In the genomic region with DNA sequence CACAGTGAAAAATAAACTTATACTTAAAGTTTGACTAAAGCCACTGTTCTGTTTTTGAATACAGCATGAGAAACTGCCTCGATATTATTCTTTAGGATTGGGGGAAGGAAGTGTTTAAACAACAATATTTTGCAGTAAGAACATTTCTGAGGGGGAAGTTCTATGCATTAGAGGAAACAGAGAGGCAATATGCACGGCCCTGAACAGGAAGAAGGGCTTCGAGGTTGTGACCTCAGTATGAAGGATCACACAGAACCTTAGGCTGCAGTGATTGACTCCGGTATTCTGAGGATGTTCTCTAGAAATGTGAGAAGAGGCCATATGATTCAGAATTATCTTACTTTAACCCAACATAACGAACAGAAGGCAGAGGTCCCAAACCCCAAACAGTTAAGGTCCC, we compare ENCODE assay signal across 21 mouse cellular contexts. TPM values are rescaled to one million over a fixed set of nuclear protein-coding genes. Genes with fewer than 3 reads are reported as not detected.
DNase-seq lines count a peak whose midpoint lies in the region; ATAC-seq and TF ChIP-seq lines count a peak whose summit lies in the region.
"Had no signal": no experiment of that assay in that cellular context is flagged by ENCODE, and none has a peak within 500 bp of the region (broad histone marks: within the 10 kb centered on the region; RNA-seq: fewer than 3 reads in every experiment).

No protein-coding gene starts in this region.

- H3K9me3 ChIP-seq in heart, embryonic 13.5 days = peaks cover 4% of the 10 kb centered on the region
- H3K9me3 ChIP-seq in liver, embryonic 14.5 days (ENCODE audit: control insufficient read depth, low read length) = no peaks in the 10 kb centered on the region; the same call in 1 of the 2 replicates
- 0 out of 2 replicates have a peak, but pooled peaks cover 4% of the 10 kb centered on the region for H3K9me3 ChIP-seq in intestine, embryonic 16.5 days (ENCODE audit: control insufficient read depth, low read length)
- H3K9me3 ChIP-seq in stomach, embryonic 16.5 days (replicated peaks; ENCODE audit: control insufficient read depth, low read length) = no peaks in the 10 kb centered on the region

- no peak overlapping the region for H3K4me3 ChIP-seq in heart, embryonic 13.5 days
- no peak overlapping the region for H3K4me3 ChIP-seq in liver, embryonic 14.5 days (ENCODE audit: insufficient read depth in 1 of 2, low read depth in 2 of 2, low read length in 2 of 2)
- no peak overlapping the region for H3K4me3 ChIP-seq in intestine, embryonic 16.5 days (ENCODE audit: low read length)
- H3K4me3 ChIP-seq in stomach, embryonic 16.5 days (replicated peaks; ENCODE audit: low read length) = no peak overlapping the region
- H3K4me3 ChIP-seq: layer of hippocampus, adult 2 months; myocyte had no signal

- DNase-seq in heart, postnatal 14 days = no peak
- DNase-seq in liver, embryonic 14.5 days (ENCODE audit: low read depth in 3 of 3, low spot score in 3 of 3) = no peak
- no peak for DNase-seq in liver
- no peak for DNase-seq in lung, postnatal 25 days (ENCODE audit: low spot score)
- no peak for DNase-seq in cerebellum, postnatal 36 days
- DNase-seq: adrenal gland, postnatal 25 days; cerebellum, adult 11 months; lung, adult 2 months; right cerebral cortex, postnatal 4 days had no signal

- no peak overlapping the region for H3K4me2 ChIP-seq in heart, embryonic 13.5 days
- no peak overlapping the region for H3K4me2 ChIP-seq in liver, embryonic 14.5 days (ENCODE audit: low read depth)
- H3K4me2 ChIP-seq in intestine, embryonic 16.5 days (ENCODE audit: low read depth, low read length) = no peak overlapping the region
- no peak overlapping the region for H3K4me2 ChIP-seq in stomach, embryonic 16.5 days (ENCODE audit: low read depth, low read length)
- H3K4me2 ChIP-seq: heart, embryonic 11.5 days; midbrain, embryonic 11.5 days had no signal

- no peak for TF ChIP-seq EP300 in liver, embryonic 14.5 days (IDR thresholded peaks at IDR 0.05; ENCODE audit: low read depth)

- peak overlapping the region; percentile 30 for H3K27ac ChIP-seq in heart, embryonic 13.5 days (replicated peaks)
- H3K27ac ChIP-seq in liver, embryonic 14.5 days = no peak overlapping the region
- H3K27ac ChIP-seq in intestine, embryonic 16.5 days (ENCODE audit: low read length) = peak overlapping the region; percentile 70
- H3K27ac ChIP-seq in stomach, embryonic 16.5 days (ENCODE audit: low read length) = peak overlapping the region; percentile 75
- H3K27ac ChIP-seq: hindbrain, postnatal 0 days; layer of hippocampus, adult 2 months had no signal

- no peaks in the 10 kb centered on the region for H3K27me3 ChIP-seq in heart, embryonic 13.5 days (replicated peaks)
- no peaks in the 10 kb centered on the region for H3K27me3 ChIP-seq in liver, embryonic 14.5 days (ENCODE audit: control insufficient read depth, insufficient read depth, low read length)
- no peaks in the 10 kb centered on the region for H3K27me3 ChIP-seq in intestine, embryonic 16.5 days (replicated peaks; ENCODE audit: control insufficient read depth, insufficient read depth, low read length)
- no peaks in the 10 kb centered on the region for H3K27me3 ChIP-seq in stomach, embryonic 16.5 days (ENCODE audit: control insufficient read depth, insufficient read depth, low read length)

- no peak for TF ChIP-seq CTCF in liver, embryonic 14.5 days (IDR thresholded peaks at IDR 0.05; ENCODE audit: low read depth)

- ATAC-seq in heart, embryonic 13.5 days (ENCODE audit: extremely low read depth, insufficient number of reproducible peaks, low FRiP score, low TSS enrichment) = no peak
- 0 out of 2 replicates have a peak, but pooled peaks have one; percentile 35 for ATAC-seq in liver, embryonic 14.5 days (ENCODE audit: insufficient read depth)
- ATAC-seq in intestine, embryonic 16.5 days = no peak
- no peak for ATAC-seq in stomach, embryonic 16.5 days (ENCODE audit: insufficient read depth, low FRiP score)
- ATAC-seq: hindbrain, postnatal 0 days had no signal

- H3K4me1 ChIP-seq in heart, embryonic 13.5 days = peaks cover 49% of the 10 kb centered on the region
- peaks cover 0 to 8% of the 10 kb centered on the region in 2 experiments; a peak in 2 of 4 replicates for H3K4me1 ChIP-seq in liver, embryonic 14.5 days (replicated peaks; ENCODE audit: control insufficient read depth in 2 of 2, insufficient read depth in 2 of 2, low read length in 1 of 2)
- H3K4me1 ChIP-seq in intestine, embryonic 16.5 days (ENCODE audit: control insufficient read depth, insufficient read depth, low read length) = peaks cover 16% of the 10 kb centered on the region
- peaks cover 25% of the 10 kb centered on the region for H3K4me1 ChIP-seq in stomach, embryonic 16.5 days (ENCODE audit: control insufficient read depth, insufficient read depth, low read length)

- intact Hi-C loops in heart, postnatal 14 days (cut with DNase I) = no loop called here

- 54% methylated on average over 5 of the region's 5 CpGs for WGBS in heart, embryonic 13.5 days
- 16% methylated on average over 5 of the region's 5 CpGs for WGBS in liver, embryonic 14.5 days (ENCODE audit: insufficient replicate concordance)
- WGBS in intestine, embryonic 16.5 days = 55% methylated on average over 5 of the region's 5 CpGs
- 47% methylated on average over 5 of the region's 5 CpGs for whole genome bisulfite sequencing in stomach, embryonic 16.5 days

- H3K9ac ChIP-seq in heart, embryonic 13.5 days = no peak overlapping the region
- H3K9ac ChIP-seq in liver, embryonic 14.5 days (replicated peaks) = no peak overlapping the region
- no peak overlapping the region for H3K9ac ChIP-seq in intestine, embryonic 16.5 days (ENCODE audit: low read depth, low read length)
- H3K9ac ChIP-seq in stomach, embryonic 16.5 days (ENCODE audit: low read length) = no peak overlapping the region

- no peaks in the 10 kb centered on the region for H3K36me3 ChIP-seq in heart, embryonic 13.5 days
- H3K36me3 ChIP-seq in liver, embryonic 14.5 days (replicated peaks; ENCODE audit: control insufficient read depth, insufficient read depth, low read depth) = no peaks in the 10 kb centered on the region
- H3K36me3 ChIP-seq in intestine, embryonic 16.5 days (ENCODE audit: control insufficient read depth, insufficient read depth, low read length) = no peaks in the 10 kb centered on the region
- no peaks in the 10 kb centered on the region for H3K36me3 ChIP-seq in stomach, embryonic 16.5 days (ENCODE audit: control insufficient read depth, insufficient read depth, low read length)
- H3K36me3 ChIP-seq: G1E had no signal

RNA-seq across cellular contexts. Expression of a gene that starts 24.3 kb away (rescaled TPM):
- polyA plus RNA-seq in heart, embryonic 13.5 days (2015; fragmentation: Nextera tagmentation; extraction: Ambion mirVana) = not detected in 2 replicates
- total RNA-seq in heart, postnatal 14 days (2021) = not detected
- polyA plus RNA-seq in liver, embryonic 14.5 days (2012; rRNA removed) = 0.25 TPM in 1 of 2 replicates, not detected in the other
- not detected in 2 replicates for polyA plus RNA-seq in liver, embryonic 14.5 days (2014; fragmentation: Nextera tagmentation; extraction: Ambion mirVana)
- not detected in 2 replicates for polyA plus RNA-seq in intestine, embryonic 16.5 days (2015; fragmentation: Nextera tagmentation; extraction: Ambion mirVana)
- not detected in 2 replicates for polyA plus RNA-seq in stomach, embryonic 16.5 days (2015; fragmentation: Nextera tagmentation; extraction: Ambion mirVana)
- total RNA-seq: adrenal gland, postnatal 25 days; G1E; hindbrain, postnatal 0 days; layer of hippocampus, adult 2 months; left cerebral cortex, adult 8-10 months had no signal
- polyA plus RNA-seq: C2C12; cortical plate, adult 2 months; G1E; heart, embryonic 11.5 days; hindbrain, postnatal 0 days; lung, adult 2 months; midbrain, embryonic 11.5 days; myocyte had no signal
